Mouse (Mus musculus): ENCODE data around the gene Dleu7.

GRCm38 (mm10) chr14:62328606-62329005, 35.8 kb upstream of the Dleu7 start:
- TF ChIP-seq HCFC1 (IDR thresholded peaks at IDR 0.05; ENCODE audit: borderline replicate concordance, insufficient read depth, low read length) (no peak), ZNF384 (IDR thresholded peaks at IDR 0.05; ENCODE audit: low read depth, low read length) (no peak), MAFK (IDR thresholded peaks at IDR 0.05; ENCODE audit: insufficient read depth, low read depth, low read length) (no peak)

All from ES-E14 (cell line).